Mouse (Mus musculus): ENCODE results near the gene Samd13. TPM values are rescaled to one million over a fixed set of nuclear protein-coding genes. Genes with fewer than 3 reads are reported as not detected.

Gene Samd13
- polyA plus RNA-seq, 1 experiment from 2014 or later: not detected

DNA sequence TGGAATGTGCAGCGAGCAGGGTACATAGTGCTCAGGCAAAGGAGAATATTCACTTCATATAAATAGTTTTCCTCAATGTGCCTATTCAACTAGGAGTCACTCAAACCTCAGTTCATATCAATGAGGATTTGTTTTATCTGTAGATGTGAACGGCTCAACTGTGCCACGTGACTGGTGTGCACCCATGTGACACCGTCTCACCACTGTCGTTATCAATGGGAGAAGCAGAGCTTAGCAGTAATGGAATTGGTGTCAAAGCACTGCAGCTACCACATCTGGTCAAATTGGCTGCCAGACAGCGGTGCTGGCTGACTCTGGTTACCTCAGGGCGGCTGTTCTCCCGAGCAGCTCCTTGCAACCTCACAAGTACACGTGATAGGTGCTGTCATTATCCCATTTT, 80.7 kb downstream of the Samd13 start:
- ATAC-seq (no peak), DNase-seq (ENCODE audit: low read depth, low spot score) (no peak)
- POLR2A ChIA-PET: interaction anchor here (0.8 kb wide), 1 partner anchor 10 kb away, joined by 3 read pairs; the partner anchor contains the start of gene Dnase2b
- in situ Hi-C loops (cut with MboI; ENCODE audit: low pct_unique_long_range_greater_than_20kb): no loop called here
- CTCF ChIA-PET: interaction anchor here (1.3 to 1.6 kb wide), 2 partner anchors 19 to 21 kb away, joined by 3 to 4 read pairs; no protein-coding TSS in a partner anchor
- H3K27me3 ChIP-seq: no peaks in the 10 kb centered on the region
- TF ChIP-seq CTCF (IDR thresholded peaks at IDR 0.05): no peak

- ChIA-PET CTCF (no interaction called here), POLR2A (no interaction called here)
- ATAC-seq (no peak), DNase-seq (ENCODE audit: low read depth, low spot score) (no peak)
- TF ChIP-seq CTCF (IDR thresholded peaks at IDR 0.05): no peak
- H3K27me3 ChIP-seq: no peaks in the 10 kb centered on the region
- in situ Hi-C loops (cut with MboI; ENCODE audit: low pct_unique_long_range_greater_than_20kb): no loop called here
Observed at GRCm38 (mm10) chr3:146602531-146602930, 82.9 kb downstream of the Samd13 start.

DNA sequence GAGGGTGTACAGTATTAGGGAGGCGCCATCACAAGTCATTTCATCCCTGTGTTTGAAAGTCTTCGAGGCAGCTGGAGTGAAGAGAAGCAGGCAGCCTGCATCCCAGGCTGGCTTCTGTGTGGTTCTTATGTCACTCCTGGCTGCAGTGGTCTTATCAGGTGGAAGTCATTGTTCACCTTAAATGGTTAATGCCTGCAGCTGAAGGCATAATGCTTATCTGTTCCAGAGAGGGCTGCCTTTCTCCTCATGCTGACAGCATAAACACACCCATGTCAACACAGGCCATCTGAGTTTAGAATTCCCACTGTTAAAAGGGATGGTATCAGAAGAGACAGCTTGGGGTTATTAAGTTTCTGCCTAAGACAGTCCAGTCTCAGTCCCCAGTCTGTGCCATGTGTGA, 84.2 kb downstream of the Samd13 start:
- ChIA-PET POLR2A (no interaction called here), CTCF (interaction anchor here (1.3 kb wide), 1 partner anchor 29 kb away, joined by 3 read pairs; no protein-coding TSS in a partner anchor)
- no peaks in the 10 kb centered on the region for H3K27me3 ChIP-seq
- in situ Hi-C loops (cut with MboI; ENCODE audit: low pct_unique_long_range_greater_than_20kb): no loop called here
- no peak for TF ChIP-seq CTCF (IDR thresholded peaks at IDR 0.05)
- ATAC-seq (no peak), DNase-seq (ENCODE audit: low read depth, low spot score) (no peak)

DNA sequence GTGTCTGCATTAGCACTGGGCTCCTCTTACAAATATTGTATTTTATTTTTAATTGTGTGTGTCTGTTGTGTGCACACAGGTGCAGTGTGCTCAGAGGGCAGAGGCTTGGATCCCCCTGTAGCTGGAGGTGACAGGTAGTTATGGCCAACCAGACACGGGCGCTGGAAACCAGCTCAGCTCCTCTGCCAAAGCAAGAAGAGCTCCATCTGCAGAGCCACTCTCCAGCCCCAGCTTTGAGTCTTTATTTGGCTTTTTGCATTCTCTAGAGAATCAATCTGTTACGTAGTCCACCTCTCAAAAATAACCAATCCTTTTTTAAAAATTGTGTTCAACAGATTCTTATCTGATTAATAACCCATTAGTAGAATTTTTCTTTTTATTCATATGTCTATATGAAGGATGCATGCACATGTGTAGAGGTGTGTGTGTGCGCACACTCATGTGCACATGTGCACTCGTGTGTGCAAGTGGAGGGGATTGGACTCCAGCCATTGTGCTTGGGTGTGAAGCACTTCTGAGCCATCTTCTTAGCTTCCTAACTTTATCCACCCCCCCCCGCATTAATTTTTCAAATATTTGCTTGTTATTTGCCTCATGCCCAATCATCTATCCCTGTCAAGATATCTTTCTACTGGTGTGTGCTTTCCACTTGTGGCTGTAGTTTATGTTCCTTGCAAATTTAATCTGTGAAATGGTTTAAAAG, 86.0 kb downstream of the Samd13 start:
- in situ Hi-C loops (cut with MboI; ENCODE audit: low pct_unique_long_range_greater_than_20kb): no loop called here
- CTCF ChIA-PET: interaction anchor here (0.7 to 1.7 kb wide), 7 partner anchors 8 to 113 kb away, joined by 3 to 4 read pairs (median 3); no protein-coding TSS in a partner anchor
- DNase-seq (ENCODE audit: low read depth, low spot score) (no peak), ATAC-seq (no peak)
- no peak for TF ChIP-seq CTCF (IDR thresholded peaks at IDR 0.05)
- POLR2A ChIA-PET: no interaction called here
- H3K27me3 ChIP-seq: no peaks in the 10 kb centered on the region

GRCm38 (mm10) chr3:146598411-146598810, 87.0 kb downstream of the Samd13 start:
- CTCF ChIA-PET: interaction anchor here (0.9 to 1.7 kb wide), 5 partner anchors 9 to 13 kb away, joined by 3 to 4 read pairs (median 3); no protein-coding TSS in a partner anchor
- POLR2A ChIA-PET: no interaction called here
- ATAC-seq (no peak), DNase-seq (ENCODE audit: low read depth, low spot score) (no peak)
- H3K27me3 ChIP-seq: no peaks in the 10 kb centered on the region
- in situ Hi-C loops (cut with MboI; ENCODE audit: low pct_unique_long_range_greater_than_20kb): no loop called here
- TF ChIP-seq CTCF (IDR thresholded peaks at IDR 0.05): no peak

DNA sequence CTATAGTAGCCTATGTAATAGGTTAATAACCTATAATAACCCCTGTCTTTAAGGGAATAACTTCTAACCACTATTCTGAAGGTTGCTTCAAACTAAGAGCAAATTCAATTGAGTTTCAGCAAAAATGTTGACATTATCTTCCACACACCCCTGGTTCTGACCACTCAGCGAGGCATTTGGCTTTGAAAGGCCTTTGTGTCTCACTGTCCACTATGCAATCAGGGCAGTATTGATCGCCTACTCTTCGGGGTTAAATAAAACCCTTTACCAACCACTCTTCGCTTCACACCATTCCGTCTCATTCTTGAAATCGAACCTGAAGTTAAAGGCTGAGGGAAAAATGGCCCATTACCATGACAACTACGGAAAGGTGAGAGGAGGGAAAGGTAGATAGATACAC, 88.5 kb downstream of the Samd13 start:
- H3K27me3 ChIP-seq: no peaks in the 10 kb centered on the region
- ATAC-seq (no peak), DNase-seq (ENCODE audit: low read depth, low spot score) (no peak)
- no peak for TF ChIP-seq CTCF (IDR thresholded peaks at IDR 0.05)
- in situ Hi-C loops (cut with MboI; ENCODE audit: low pct_unique_long_range_greater_than_20kb): no loop called here
- CTCF ChIA-PET: no interaction called here
- POLR2A ChIA-PET: no interaction called here

DNA sequence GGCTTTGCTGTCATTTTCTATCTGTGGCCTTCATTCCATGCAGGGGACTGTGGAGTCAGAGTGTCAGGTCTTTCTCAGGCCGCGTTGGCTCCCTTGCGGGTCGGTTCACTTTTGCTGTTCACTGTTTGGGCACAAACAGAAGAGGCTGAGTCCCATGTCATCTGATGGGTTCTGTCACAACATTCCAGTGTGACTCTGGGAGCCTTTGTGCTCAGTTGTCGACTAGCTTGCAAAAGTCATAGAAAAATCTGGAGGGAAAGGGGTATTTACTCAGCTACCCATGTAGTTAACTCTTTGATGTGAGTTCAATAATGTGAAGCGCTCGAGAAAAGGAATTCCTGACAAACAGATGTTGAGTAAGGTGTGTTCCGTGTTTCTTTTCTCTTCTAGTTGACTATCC, 89.0 kb downstream of the Samd13 start:
- ChIA-PET CTCF (no interaction called here), POLR2A (no interaction called here)
- in situ Hi-C loops (cut with MboI; ENCODE audit: low pct_unique_long_range_greater_than_20kb): no loop called here
- DNase-seq (ENCODE audit: low read depth, low spot score) (no peak), ATAC-seq (no peak)
- H3K27me3 ChIP-seq: no peaks in the 10 kb centered on the region
- TF ChIP-seq CTCF (IDR thresholded peaks at IDR 0.05): no peak

DNA sequence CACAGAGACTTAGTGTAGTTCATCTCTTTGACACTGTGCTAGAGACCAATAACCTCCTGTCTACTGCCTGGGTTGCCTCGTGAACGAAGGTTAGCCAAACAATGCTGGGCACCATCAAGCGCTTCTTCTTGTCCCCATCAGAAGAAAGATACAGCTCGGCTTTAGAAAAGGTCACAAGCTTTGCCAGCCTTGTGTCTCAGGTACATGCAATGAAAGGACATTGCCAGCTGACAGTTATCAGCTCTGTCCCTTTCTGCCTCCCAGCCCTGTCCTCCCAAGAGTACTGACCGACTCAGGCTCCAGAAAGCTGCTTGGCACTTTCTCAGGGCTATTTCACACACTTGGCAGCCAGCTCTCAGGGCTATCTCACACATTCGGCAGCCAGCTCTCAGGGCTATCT, 90.0 kb downstream of the Samd13 start:
- TF ChIP-seq CTCF (IDR thresholded peaks at IDR 0.05): no peak
- H3K27me3 ChIP-seq: no peaks in the 10 kb centered on the region
- ATAC-seq (no peak), DNase-seq (ENCODE audit: low read depth, low spot score) (no peak)
- ChIA-PET POLR2A (no interaction called here), CTCF (interaction anchor here (1.2 kb wide), 1 partner anchor 90 kb away, joined by 3 read pairs; the partner anchor contains the start of gene Samd13)
- in situ Hi-C loops (cut with MboI; ENCODE audit: low pct_unique_long_range_greater_than_20kb): no loop called here

Other genes with a start within 250 kb of the Samd13 start
- 25.0 TPM for gene Ctbs, start 235.8 kb downstream of the Samd13 start, polyA plus RNA-seq (2021)
- gene Spata1, start 185.8 kb downstream of the Samd13 start, polyA plus RNA-seq (2021): 8.9 TPM
- gene Gng5, start 185.8 kb downstream of the Samd13 start, polyA plus RNA-seq (2021): 527 TPM
- 78.9 TPM for gene Rpf1, start 164.2 kb downstream of the Samd13 start, polyA plus RNA-seq (2021)
- 2.9 TPM for gene Uox, start 115.2 kb downstream of the Samd13 start, polyA plus RNA-seq (2021)
- gene Dnase2b, start 70.0 kb downstream of the Samd13 start, polyA plus RNA-seq (2021): 0.03 TPM
- 0.44 TPM for gene 4930503B20Rik, start 34.3 kb downstream of the Samd13 start, polyA plus RNA-seq (2021)
- 131 TPM for gene Prkacb, start 127.4 kb upstream of the Samd13 start, polyA plus RNA-seq (2021)
- gene Ttll7, start 166.8 kb upstream of the Samd13 start, polyA plus RNA-seq (2021): 16.6 TPM

Data from Patski (cell line).